Mouse (Mus musculus) stomach, postnatal 0 days (tissue): ENCODE measurements around the gene Cds1.

Experiments used
- CTCF ChIP-seq: IDR thresholded peaks from 2 replicates; pipeline ENCODE4 v1.5.1; 2016; ENCODE audit warnings: antibody characterized with exemption, low read depth, mild to moderate bottlenecking, moderate library complexity
- EP300 ChIP-seq: optimal IDR thresholded peaks from 2 replicates; pipeline ENCODE3; 2016; ENCODE audit warnings: antibody characterized with exemption

- TF ChIP-seq EP300 (no peak), CTCF (no peak)
These were observed 101.8 kb downstream of the Cds1 start for GRCm38 (mm10) chr5:101866722-101867121.
